Mouse (Mus musculus) erythroid progenitor cell, adult 5-6 weeks (primary cell): ENCODE measurements at regions not wholly inside any gene's neighbourhood (a gene's known extent, or its start where the extent isn't known, plus 50 kb on each side); places are given as distances from the start of the nearest gene placed in this dataset.

Experiments
- ATAC-seq: replicated peaks from 2 replicates; pipeline ENCODE4 v1.8.0; 2016; ENCODE audit warnings: moderate number of reproducible peaks, mild to moderate bottlenecking, moderate TSS enrichment, inconsistent platforms; ENCODE audit not compliant: poor library complexity, low FRiP score, severe bottlenecking

DNA sequence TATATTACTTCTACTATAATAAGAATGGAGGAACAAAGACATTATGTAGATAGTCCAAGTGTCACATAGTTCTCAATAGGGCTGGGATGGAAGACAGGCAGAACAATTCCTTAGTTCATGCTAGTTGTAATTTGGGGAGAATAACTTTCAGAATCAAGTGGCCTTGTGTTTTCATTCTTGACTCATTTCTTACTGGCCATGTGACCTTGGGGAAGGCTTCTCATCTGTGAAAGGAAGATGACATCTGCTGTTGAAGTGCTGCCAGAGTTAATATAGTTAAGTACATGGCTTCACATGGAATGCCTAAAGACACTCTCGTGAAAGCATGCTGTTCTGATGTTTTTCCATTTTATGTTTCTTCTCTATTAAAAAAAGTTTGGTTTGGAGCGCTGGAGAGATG lies 146.2 kb upstream of the Nr5a2 start:
- ATAC-seq = no peak

DNA sequence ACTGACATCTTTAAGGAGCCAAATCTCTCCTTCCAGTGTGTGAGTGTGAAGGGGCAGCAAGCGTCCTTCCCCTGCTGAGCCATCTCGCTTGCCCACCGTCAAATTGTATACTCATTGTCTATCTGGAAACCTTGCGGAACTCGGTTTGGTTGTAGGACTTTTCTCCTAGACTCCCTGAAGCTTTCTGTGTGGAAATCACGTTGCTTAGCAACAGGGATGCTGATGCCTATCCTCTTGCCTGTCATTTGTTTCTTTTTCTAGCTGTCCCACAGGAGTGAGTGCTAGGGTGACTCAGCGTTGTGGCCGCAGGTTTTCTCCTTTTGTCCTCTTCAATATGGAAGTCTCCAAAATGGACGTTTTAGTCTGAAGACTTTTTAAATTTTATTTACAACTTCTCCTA lies 131.5 kb upstream of the Nr5a2 start:
- ATAC-seq = no peak

DNA sequence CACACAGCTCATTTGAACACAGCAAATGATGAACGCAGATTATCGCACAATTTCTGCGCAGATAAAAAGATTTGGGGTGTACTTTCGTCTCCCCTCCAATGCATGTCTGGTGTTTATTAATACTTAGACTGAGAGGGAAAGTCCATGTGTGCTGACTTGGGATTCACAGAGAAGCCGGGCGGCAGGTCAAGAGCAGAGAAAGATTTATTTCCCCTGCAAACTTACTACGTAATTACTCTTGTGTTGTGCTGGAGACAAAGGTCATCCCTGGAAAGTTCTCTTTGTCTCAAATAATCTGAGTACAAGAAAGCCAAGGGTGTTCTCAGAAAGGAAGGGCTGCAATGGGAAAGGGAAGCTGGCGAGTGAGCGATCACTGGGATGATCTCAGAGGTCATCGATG lies 127.9 kb upstream of the Nr5a2 start:
- ATAC-seq = no peak

DNA sequence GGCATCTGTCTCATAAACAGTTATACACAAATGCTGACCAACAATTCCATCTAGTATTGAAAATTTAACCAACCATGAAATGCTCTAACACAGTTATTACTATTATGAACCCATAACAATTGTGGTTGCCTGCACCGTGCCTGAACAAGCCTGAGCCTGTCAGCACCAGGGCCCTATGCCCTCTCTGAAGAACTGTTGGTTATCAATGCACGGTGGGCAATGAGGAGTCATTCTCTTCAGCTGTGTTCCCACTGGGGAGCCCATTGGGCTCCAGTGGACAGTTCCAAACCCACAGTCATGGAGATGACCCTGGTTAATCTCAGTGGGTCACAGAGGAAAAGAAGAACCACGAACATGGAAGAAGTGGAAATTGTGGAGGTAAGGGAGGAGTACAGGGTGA lies 126.5 kb upstream of the Nr5a2 start:
- no peak for ATAC-seq

DNA sequence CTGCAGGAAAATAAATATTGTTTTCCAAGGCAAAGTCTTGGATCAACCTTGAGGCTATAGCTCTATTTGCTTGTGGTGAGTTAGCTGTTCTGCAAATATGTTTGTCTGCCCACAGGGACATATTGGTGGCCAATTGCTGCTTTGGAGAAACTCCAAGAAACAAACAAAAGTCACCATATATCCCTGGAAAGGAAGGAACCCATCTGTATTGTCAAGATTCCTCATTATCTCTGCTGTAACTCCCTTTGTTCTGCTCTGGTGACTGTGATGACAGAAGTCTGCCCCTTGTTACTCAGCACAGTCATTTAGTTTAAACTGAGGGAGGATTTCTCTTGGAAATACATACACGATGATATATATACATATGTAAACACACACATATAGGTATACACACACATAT lies 123.3 kb upstream of the Nr5a2 start:
- ATAC-seq = no peak

DNA sequence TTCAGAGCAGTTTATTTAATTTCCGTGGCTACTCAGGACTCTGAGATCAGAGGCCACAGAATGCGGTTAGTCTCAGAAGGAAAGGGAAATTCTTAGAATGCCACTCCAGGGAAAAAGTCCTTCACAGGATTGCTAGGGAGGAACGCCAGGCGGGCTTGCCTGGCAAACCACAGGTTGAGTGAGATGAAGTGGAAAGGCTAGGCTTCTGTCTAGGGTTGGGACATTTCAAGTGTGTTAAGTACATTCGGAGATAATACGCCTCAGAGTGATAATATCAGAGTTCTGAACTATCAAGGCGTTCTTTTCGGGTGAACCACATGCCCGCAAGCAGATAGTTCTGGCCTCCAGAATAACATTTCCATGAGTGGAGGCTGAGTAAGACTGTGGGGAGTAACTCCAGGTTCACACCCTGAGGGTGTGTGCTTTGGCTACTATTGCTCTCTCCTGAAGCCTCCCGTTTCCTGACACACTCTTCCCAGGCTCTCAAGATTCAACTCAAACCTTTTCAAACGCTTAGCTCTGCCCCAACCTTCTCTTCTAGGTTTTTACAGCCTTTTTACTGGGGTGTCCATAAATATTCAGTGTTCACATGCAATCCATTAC lies 119.3 kb upstream of the Nr5a2 start:
- ATAC-seq = no peak

DNA sequence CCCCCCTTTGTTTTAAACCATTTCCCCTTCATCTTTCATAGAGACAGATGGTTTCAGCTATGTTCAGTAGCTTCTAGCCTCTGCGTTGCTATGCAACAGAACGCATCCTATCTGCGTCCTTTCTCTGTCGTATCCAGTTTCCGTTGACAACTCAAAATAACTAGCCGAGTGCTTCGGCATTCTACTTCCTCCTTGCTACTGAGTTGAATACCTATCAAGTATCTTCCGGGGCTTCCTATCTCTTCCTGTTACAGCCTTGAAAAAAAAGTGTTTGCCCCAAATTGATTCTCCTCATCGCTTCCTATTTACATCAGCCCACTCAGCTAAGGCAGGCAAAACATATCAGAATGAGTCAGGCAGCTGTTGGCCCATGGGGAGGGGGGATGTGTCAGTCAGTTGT lies 114.5 kb upstream of the Nr5a2 start:
- no peak for ATAC-seq

DNA sequence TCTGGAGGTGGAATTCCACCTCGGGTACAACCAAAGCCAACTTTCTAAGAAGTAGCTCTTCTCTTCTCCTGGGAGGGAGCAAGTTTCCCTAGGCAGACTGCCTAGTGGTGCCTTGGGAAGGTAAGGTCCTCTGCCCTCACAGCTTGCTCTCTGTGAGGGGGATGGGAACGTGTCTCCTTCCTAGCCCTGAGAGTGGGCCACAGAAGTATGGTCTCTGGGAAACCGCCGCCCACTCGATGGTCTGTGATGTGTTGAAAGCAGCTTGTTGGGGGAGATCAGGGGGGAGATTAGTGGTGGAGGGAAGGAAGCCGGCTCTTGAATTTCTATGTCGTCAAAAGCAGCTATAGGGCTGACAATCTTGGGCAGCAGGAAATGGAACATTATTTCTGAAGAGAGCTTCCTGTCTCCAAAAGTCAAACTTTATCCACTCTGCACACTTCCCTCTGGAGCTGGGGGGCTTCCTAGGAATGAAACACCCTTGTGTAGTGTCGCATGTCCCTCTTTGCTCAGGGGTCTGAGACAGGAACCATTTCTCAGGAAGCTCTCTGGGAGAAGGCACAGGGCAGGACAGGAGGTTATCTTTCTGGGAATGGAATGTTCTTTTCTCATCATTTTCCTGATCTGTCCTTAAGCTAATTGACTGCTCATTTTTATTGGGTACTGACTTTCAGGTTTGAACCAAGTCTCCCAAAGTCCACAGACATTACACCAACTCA lies 113.8 kb upstream of the Nr5a2 start:
- ATAC-seq = no peak

DNA sequence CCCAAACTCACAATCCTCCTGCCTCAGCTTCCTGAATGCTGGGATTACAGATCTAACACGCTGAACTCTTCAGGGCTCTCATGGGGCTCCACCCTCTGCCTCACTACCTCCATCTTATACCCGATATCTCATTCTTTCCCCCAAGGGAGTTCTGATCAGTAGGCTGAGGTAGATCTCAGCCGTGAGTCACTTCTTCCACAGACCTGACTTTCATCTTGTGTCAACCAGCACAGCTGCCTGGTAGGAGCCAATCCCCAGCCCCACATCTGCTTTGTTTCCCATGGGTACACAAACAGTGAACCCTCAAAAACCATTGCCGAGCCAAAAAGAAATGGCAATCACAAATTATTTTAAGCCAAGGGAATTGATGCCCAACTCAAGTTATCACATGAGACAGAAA lies 100.7 kb upstream of the Nr5a2 start:
- no peak for ATAC-seq

DNA sequence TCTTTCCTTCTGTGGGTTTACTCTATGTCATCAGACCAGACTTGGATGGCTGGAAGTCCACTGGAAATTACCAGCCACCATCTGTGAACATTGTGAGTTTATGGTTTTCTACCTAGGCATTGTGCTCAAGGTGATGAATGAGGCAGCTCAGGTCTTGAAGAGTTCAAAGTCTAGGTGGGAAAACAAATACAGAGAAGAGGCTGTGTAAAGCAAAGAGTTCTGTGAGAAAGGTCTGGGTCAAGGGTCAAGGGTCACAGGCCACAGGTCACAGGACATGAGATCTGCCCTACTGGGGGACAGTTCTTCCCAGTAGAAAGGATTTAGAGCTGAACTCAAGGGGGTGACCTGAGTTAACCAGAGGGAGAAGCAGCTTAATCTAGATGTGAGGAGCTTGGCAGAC lies 92.9 kb upstream of the Nr5a2 start:
- ATAC-seq = no peak

DNA sequence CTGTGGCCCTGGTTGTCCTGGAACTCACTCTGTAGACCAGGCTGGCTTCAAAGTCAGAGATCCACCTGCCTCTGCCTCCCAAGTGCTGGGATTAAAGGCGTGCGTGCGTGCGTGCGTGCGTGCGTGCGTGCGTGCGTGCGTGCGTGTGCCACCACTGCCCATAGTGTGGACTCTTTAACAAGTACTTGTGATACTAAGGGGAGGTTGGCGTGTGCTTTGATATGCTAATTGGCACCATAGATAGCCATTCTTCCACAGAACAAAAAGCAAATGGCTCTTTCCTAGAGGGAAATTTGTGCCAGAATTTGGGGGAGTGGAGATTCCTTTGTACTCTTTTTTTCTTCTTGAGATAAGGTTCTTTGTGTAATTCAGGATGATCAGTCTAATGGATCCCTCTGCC lies 91.3 kb upstream of the Nr5a2 start:
- ATAC-seq = no peak

DNA sequence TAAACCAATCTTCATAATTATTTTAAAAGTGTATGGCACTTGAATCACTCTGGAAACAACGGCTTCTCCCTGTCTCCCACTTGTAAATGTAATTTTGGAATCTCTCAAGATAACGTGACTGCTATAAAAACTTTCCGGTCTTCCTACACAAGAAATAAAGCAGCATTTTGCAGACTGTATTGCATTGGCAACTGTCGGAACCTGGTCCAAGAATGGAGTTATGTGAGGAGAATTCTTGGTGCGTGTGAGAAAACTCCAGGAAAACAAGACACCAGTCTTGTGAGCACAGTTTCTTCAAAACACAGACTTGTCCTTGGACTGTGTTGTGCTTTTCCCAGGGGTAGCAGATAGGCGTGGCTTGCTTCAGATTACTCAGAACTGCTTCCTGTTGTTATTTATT lies 83.8 kb upstream of the Nr5a2 start:
- no peak for ATAC-seq

DNA sequence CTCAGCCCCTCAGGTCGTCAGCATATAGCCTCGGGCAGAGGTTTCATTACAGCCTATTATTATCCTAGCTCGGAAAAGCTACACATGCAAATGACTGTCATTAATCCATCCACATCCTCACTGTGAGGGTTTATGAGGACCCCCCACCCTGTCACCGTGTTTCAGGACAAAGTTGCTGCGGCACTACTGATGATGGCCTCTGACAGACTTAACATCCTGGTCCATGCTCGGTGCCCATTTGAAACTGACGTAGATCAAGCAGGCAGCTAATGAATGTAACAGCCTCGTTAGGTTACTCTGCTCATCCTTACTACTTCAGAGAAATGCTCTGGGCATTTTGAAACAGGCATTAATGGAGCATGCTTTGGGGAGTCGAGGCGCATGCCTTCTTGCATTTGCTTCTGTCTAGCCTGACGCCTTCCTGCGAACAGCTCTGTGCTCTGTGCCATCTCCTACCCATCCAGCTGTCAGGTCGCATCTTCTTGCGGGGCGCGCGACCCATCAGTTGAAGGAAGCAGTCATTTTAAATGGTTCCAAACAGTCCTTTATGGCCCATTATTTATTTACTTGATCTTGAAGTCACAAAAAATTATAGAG lies 82.3 kb upstream of the Nr5a2 start:
- ATAC-seq = no peak

DNA sequence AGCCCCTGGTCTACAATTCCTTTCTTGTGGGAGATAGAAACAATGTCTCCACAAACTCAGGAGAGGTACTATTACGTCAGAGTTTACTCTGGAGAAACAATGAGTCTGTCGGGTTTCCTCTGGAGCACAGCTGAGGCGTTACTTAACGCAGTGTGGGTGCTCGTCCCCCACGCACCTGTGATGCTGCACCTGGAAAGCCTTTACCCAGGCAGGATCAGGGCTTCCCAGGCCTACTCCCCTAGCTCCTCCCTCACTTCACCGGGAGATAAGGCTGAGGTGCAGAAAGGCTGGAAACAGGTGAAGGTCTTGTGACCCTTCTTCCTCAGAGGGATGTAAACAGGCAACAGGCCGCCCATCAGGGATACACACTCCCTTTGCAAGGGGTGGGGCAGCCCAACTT lies 80.7 kb upstream of the Nr5a2 start:
- ATAC-seq = no peak

DNA sequence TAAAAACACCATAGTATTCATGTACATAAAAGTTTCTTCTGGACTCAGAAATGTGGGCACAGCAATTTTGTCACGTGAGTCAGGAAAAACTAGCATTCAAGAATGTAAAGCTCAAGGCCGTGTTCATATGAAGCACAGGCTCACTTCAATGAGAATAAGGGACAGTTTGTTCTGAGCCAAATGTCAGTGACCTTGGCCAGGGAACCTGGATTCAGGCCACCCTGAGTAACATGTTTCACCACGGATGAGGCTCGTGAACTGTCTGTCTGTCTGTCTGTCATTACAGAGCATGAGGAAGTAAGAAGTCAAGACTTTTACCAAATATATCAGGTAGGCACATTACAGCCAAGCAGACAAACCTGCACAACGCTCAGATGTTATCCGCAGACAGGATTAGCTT lies 74.3 kb upstream of the Nr5a2 start:
- ATAC-seq = no peak

DNA sequence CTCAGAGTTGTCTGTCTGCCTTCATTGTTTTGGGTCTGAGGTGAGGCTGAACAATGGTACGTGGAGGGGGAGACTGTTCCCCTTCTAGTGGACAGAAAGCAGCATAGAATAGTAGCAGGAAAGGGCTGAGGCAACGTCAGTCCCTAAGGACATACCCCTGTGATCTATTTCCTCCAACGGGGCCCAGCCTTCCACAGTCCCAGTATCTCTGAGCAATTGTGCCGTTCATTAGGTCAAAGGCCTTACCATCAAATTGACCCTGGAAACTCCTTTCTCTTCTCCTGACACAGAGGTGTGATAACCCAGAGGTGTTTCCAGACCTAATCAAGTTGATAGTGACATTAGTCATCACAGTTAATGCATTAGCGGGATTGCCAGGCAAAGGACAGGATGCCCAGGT lies 73.4 kb upstream of the Nr5a2 start:
- no peak for ATAC-seq

DNA sequence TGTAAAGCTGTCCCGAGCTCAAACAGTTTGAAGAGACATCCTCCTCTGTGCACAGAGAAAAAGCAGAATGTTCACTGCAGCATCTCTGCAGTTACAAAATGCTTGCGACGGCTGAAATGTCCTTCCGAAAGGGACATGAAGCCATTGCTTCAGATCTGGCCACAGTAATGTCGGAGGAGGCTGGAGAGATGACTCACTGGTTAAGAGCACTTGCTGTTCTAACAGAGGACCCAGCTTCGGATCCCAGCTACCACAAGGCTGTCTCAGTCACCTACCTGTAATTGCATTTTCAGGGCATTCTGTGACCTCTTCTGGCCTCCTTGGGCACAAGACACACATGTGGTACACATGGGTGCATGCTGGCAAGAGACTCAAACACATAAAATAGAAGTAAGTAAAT lies 63.5 kb upstream of the Nr5a2 start:
- ATAC-seq = no peak

DNA sequence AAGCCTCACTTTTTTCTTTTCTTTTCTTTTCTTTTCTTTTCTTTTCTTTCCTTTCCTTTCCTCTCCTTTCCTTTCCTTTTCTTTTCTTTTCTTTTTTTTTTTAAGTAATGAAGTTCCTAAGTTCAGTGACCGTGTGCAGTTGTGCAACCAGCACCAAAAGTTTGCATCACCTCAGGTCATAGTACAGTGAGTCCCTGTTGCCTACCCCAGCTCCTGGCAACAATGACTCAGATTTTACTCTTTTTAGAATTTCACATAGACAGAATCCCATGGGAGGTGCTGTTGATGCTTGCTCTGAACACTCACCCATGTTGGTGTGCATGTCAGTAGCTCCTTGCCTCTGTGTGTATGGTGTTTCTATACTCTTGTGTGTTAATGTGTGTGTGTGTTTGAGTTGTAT lies 60.3 kb upstream of the Nr5a2 start:
- no peak for ATAC-seq

DNA sequence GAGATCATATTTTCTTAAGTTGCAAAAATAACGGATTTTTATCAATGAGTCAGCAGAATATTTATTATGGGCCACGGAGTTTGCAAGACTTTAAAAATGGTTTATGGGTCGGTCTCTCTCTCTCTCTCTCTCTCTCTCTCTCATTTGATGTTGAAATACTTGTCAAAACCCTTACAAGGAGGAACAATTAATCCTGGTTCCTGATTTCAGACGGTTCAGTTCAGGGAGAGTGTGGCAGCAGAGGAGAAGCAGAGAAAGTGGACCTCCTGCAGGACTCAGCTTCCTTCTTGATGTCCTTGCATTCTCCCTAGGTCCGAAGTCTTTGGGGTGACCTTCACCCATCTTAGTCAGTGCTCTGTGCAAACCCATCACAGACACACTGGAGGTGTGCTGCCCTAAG lies 57.4 kb upstream of the Nr5a2 start:
- ATAC-seq = no peak

DNA sequence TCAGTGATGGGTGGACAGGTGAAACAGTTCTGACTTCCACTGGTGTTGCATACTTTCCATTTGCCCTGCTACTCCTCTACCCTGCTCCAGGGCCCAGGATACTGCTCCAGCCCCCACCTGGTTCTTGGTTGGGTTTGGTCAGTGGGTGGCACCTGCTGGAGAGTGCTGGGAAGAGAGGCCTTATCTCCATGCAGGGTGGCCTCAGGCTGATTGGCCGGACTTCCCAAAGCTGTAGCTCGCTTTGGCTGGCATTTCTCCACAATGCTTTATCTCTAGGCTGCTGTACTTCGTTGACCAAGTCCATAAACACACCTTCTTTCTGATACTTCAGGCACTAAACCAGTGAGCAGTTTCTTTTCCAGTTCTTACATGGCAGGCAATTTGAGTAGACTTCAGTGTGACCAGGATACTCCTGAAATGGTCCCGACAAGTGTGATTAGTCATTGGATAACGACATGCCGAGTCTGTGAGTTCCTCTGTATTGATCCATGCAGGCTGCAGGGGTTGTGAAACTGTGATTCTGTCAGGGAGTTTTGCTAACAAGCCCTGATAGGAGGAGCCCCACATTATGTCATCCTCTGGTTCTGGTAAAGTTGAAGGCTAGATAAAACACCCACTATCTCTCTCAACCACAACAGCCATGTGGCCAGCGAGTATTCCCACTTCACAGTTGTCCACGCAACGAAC lies 50.1 kb upstream of the Nr5a2 start:
- no peak for ATAC-seq
